Mouse (Mus musculus): ENCODE measurements at regions not wholly inside any gene's neighbourhood (a gene's known extent, or its start where the extent isn't known, plus 50 kb on each side); places are given as distances from the start of the nearest gene placed in this dataset.

- no peak for DNase-seq (ENCODE audit: low read depth, low spot score)
Observed at GRCm38 (mm10) chr4:99491536-99492514, 164.3 kb upstream of the Foxd3 start.

- DNase-seq (ENCODE audit: low read depth, low spot score), result no peak
Observed at GRCm38 (mm10) chr4:99503221-99503744, 152.8 kb upstream of the Foxd3 start.

DNA sequence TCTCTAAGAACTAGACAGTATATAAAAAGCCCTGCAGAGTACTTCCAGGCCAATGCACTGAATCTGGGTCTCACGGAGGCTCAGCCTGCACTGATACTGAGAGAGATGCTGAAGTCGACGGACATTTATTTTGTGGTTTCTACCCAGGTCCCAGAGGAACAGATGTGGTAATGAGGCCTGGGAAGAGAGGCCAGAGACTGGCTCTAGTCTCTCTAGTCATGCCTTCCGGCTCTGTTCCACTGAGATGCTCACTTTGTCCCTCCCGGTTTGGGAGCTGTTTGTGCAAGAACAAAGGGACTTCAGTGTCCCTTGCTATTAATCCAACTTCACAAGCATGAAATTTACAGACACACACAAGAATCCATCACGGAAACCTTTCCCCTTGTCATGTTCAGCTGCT is 144.1 kb upstream of the Foxd3 start:
- DNase-seq (ENCODE audit: low read depth, low spot score), result no peak

- DNase-seq (ENCODE audit: low read depth, low spot score), result no peak
Observed at GRCm38 (mm10) chr4:99516883-99517282, 139.2 kb upstream of the Foxd3 start.

GRCm38 (mm10) chr4:99527441-99527840 is 128.7 kb upstream of the Foxd3 start:
- DNase-seq (ENCODE audit: low read depth, low spot score), result no peak

GRCm38 (mm10) chr4:99544014-99544413 is 112.1 kb upstream of the Foxd3 start:
- DNase-seq (ENCODE audit: low read depth, low spot score), result no peak

GRCm38 (mm10) chr4:99545742-99546141 is 110.4 kb upstream of the Foxd3 start:
- DNase-seq (ENCODE audit: low read depth, low spot score), result no peak

- no peak for DNase-seq (ENCODE audit: low read depth, low spot score)
Observed at GRCm38 (mm10) chr4:99557963-99558362, 98.1 kb upstream of the Foxd3 start.

DNA sequence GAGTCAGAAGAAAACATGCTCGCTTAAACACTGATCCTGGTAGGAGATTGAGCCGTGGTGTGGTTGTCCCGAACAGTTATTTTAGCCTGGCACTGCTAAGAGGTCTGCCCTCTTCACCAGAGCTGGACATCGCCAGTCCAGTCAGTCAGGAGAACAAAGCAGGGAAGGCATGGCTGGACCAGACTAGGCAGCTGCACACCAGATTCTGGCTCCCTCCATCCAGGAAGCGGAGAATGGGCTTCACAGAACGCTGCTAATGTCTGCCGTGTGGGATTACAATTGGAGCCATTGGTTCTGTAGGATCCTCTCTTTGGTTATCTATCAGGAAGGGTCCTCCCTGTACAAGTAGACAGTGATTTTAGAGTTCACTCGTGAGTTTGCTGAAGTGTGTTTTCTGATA is 95.5 kb upstream of the Foxd3 start:
- DNase-seq (ENCODE audit: low read depth, low spot score), result no peak

DNA sequence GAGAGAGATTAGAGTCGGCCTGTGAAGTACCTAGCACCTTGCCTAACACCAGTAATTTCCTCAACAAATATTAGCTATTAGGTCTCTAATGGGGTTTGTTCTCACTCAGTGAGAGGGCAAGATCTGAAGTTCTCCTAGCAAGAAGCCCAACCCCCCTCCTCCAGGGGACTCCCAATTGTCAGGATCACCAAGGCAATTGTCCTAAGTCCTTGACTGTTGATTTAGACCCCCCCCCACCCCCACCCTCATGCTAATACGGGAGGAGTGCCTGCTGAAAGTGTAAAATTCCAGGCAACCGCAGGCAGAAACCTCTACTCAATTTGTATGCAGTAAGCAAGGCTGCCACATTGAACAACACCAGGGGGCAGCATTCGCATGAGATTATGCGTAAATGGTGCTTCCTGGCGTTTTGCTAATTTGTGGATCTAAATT is 94.6 kb upstream of the Foxd3 start:
- DNase-seq (ENCODE audit: low read depth, low spot score), result peak; percentile 1

DNA sequence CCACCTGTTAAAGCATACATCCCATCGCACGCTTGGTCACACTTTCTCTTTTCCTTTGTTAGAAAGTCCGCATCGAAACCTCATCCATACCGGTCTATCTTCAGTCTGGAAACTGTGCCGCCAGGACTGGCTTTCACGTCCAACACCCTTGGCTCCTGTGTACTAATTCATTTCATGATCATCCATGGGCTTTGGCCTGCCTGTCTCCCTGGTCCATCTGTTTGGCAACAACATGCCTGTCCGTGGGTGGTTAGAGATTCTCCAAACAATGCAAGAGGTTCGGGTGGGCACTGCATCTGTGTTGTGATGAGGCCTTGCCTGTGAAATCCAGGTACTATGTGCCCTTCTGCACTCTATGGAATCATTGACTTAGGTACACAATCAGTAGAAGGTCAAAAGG is 90.7 kb upstream of the Foxd3 start:
- no peak for DNase-seq (ENCODE audit: low read depth, low spot score)

- DNase-seq (ENCODE audit: low read depth, low spot score), result no peak
Observed at GRCm38 (mm10) chr4:99572841-99573642, 83.1 kb upstream of the Foxd3 start.

DNA sequence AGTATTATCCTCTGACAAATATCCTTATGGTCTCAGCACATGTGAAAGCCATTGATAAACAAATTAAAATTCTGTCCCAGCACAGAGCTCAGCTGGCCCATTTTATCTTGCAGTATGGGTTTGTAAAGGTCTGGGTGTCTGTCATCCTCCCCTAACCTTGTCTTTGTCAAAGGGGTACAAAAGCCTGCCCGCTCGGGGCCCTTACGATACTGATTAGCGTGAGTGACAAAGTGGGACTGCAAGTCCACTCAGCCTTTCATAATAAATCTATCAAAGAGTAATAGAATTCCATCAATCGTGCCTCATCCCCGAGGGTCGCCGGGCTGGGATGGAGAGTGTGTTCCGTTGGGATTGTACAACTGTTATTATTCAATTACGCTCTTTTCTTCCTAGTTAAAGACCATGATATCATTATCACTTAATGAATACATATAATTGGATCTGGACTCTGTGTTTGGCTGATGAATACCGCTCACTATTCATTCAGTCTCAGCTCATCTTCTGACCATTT is 82.0 kb upstream of the Foxd3 start:
- no peak for DNase-seq (ENCODE audit: low read depth, low spot score)

- no peak for DNase-seq (ENCODE audit: low read depth, low spot score)
Observed at GRCm38 (mm10) chr4:99574984-99575383, 81.1 kb upstream of the Foxd3 start.

GRCm38 (mm10) chr4:99597781-99598180 is 58.3 kb upstream of the Foxd3 start:
- no peak for DNase-seq (ENCODE audit: low read depth, low spot score)

GRCm38 (mm10) chr4:99600741-99601140 is 55.4 kb upstream of the Foxd3 start:
- DNase-seq (ENCODE audit: low read depth, low spot score), result no peak

GRCm38 (mm10) chr4:99601463-99601862 is 54.6 kb upstream of the Foxd3 start:
- no peak for DNase-seq (ENCODE audit: low read depth, low spot score)

All from CD4-positive, CD25-positive, alpha-beta regulatory T cell, adult 2 months (primary cell).